Mouse (Mus musculus): ENCODE measurements around the gene Camta1.

DNA sequence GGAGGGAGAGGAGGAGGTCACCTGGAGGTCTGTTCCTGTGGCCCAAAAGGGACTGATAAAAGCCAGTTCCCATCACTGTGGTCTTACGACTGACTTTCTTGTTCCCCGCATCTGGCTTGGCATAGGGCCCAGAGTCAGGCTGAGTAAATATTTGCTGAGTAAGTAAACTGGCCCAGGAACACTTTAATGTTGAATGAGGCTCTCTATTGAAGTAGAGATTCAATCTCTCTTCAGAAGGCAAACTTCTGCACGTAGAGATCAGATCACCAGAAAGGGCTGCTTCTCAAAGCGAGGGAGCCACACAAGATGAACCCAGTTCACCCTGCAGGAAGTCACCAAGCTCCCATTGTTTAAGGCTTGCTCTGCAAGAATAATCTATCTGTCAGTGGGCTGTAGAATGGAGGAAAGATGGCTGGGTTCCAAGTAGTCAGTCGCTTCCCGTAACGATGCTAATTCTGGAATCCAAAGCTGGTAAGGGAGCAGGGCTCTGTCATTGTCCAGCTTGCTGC lies 681.2 kb downstream of the Camta1 start:
- TF ChIP-seq POLR2A (IDR thresholded peaks at IDR 0.05; ENCODE audit: control insufficient read depth, extremely low read depth, insufficient read depth, low read length, poor library complexity), result no peak
- TF ChIP-seq CTCF (IDR thresholded peaks at IDR 0.05; ENCODE audit: borderline replicate concordance, control insufficient read depth, extremely low read depth, insufficient read depth, low read length, poor library complexity), result no peak
